Mouse (Mus musculus) forebrain, embryonic 16.5 days (tissue): Measurements from ENCODE around the gene Tldc1. TPM values are rescaled to one million over a fixed set of nuclear protein-coding genes. Genes with fewer than 3 reads are reported as not detected.

ENCODE experiments used
- ATAC-seq: fragments of 200-750 bp; cut with Nextera tagmentation; 2 replicates; pipeline ENCODE4 v1.8.0; 2017; ENCODE audit warnings: mild to moderate bottlenecking, moderate library complexity
- H3K27ac ChIP-seq: fragments of 300-500 bp; sonication (generic); 2 replicates; pipeline ENCODE4 v1.5.1; 2014; ENCODE audit warnings: low read length, control low read depth
- H3K27me3 ChIP-seq: fragments of 300-500 bp; sonication (generic); replicated peaks from 2 replicates; pipeline ENCODE4 v1.6.1; 2014; ENCODE audit warnings: low read length; ENCODE audit not compliant: control insufficient read depth, insufficient read depth
- H3K36me3 ChIP-seq: fragments of 300-500 bp; sonication (generic); 2 replicates; pipeline ENCODE4 v1.6.1; 2014; ENCODE audit not compliant: control insufficient read depth, insufficient read depth
- H3K4me1 ChIP-seq: fragments of 300-500 bp; sonication (generic); replicated peaks from 2 replicates; pipeline ENCODE4 v1.6.1; 2014; ENCODE audit warnings: low read length; ENCODE audit not compliant: control insufficient read depth, insufficient read depth
- H3K4me2 ChIP-seq: fragments of 300-500 bp; sonication (generic); 2 replicates; pipeline ENCODE4 v1.6.1; 2014; ENCODE audit warnings: mild to moderate bottlenecking, low read length, control low read depth
- H3K4me3 ChIP-seq: fragments of 300-500 bp; sonication (generic); replicated peaks from 2 replicates; pipeline ENCODE4 v1.5.1; 2014; ENCODE audit warnings: mild to moderate bottlenecking, low read length, control low read depth
- H3K9ac ChIP-seq: fragments of 300-500 bp; sonication (generic); replicated peaks from 2 replicates; pipeline ENCODE4 v1.6.1; 2014; ENCODE audit warnings: low read depth, low read length, control low read depth
- H3K9me3 ChIP-seq: fragments of 300-500 bp; sonication (generic); 2 replicates; pipeline ENCODE4 v1.6.1; 2016; ENCODE audit warnings: low read length; ENCODE audit not compliant: control insufficient read depth
- WGBS: fragments of 180-500 bp; shearing (Covaris S2); extraction: QIAGEN DNeasy Blood & Tissue Kit; methylation state at CpG from one replicate; pipeline ENCODE4 v1.1.7; 2014; 5-methylcytosine and 5-hydroxymethylcytosine counted together
- polyA plus RNA-seq: library from polyadenylated mRNA; unstranded; fragments of >200 nt; fragmentation: Nextera tagmentation; extraction: Ambion mirVana; gene quantifications from 2 replicates; pipeline ENCODE4 v1.2.1, GENCODE M21; 2015

Gene Tldc1
- polyA plus RNA-seq, 1 experiment from 2014 or later, result 16.1 TPM

DNA sequence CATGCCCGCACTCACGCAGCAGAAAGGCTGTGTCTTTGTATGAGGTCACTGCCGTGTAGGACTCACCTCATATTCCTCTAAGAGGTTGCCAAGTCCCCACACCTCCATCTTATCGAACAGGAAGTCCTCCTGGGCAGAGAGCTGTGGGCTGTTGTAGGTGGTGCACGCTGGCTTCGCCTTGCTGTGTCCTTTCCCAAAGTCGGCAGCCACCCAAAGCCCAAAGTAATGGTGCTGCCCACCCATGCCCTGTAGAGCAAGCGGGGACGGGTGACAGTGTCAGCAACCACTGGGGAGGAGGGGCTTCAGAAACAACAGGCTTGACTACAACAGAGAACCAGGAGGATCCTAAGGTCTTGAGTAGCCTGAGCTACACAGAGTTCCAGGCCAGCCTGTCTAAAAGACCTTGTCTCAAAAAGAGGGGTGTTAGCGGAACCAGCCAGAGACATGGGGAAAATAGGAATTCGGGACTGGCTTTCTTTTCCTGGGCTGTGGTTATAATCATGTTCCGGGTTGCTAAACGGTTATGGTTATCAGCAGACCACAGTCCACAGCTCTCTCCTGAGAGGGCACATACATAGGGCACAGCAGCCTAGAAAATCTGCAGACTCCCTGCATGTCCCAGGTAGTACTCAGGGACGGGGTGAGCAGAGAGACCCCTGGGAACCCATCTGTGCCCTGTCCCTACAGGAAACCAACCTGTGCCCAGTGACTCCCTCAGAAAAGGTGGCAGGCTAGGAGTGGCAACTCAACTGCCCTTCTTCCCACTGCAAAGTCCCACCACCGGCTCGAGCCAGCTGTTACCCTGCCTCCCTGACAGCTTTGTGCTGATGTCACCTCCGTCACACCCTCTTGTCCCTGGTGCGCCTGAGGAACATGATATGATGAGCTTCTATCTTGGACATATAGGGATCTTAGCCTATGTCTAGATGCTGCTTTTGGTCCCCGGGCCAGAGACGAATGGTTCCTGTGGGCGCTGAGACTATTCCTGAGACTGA, 15.7 kb downstream of the Tldc1 start:
- WGBS, result 89% methylated on average over 21 of the region's 21 CpGs
- Histone ChIP-seq H3K27me3 (no peaks in the 10 kb centered on the region), H3K4me1 (no peaks in the 10 kb centered on the region), H3K27ac (no peak overlapping the region), H3K4me2 (no peak overlapping the region), H3K4me3 (no peak overlapping the region), H3K36me3 (peaks cover 3% of the 10 kb centered on the region; the same call in 1 of the 2 replicates), H3K9me3 (no peaks in the 10 kb centered on the region), H3K9ac (no peak overlapping the region)
- no peak for ATAC-seq

DNA sequence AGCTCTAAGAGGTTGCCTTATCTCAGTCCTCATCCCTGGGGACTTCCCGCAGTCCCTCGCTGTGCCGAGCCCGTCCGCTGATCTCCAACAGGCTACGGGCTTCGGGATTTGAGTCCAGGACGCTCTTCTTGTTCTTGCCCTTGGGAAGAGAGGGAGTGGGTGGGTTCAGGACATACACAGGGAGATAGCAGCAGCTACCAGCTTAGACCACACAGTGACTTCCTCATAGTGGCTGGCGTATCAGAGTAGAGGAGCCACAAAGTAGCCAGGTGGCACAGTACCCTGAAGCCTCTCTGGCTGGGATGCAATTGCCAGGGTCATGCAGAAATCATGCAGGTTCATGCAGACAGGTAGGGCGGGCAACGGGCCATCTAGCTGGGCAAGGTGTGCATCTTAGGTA, 16.5 kb downstream of the Tldc1 start:
- 92% methylated on average over 11 of the region's 11 CpGs for WGBS

DNA sequence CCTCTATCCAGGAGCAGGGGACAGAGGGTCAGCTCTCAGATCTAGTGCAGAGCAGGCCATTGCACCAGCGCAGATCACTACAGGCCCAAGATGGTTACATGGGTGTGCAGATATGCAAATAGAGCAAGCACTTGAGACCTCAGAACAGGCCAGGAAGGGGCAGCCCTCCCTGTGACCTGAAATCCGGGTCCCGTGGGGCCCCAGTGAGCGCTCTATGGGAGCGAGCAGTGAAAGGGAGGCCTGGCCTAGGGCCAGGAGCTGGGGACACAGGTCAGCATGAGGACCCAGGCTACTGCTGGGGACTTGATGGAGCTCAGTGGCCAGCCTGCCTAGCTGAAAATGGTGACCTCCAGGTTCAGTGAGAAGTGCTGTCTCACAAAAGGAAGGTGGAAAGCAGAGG, 21.7 kb downstream of the Tldc1 start:
- peaks cover 10% of the 10 kb centered on the region for H3K4me1 ChIP-seq
- H3K9me3 ChIP-seq, result no peaks in the 10 kb centered on the region
- 57% methylated on average over 5 of the region's 5 CpGs for WGBS
- ATAC-seq, result no peak
- H3K9ac ChIP-seq, result no peak overlapping the region
- no peak overlapping the region for H3K27ac ChIP-seq
- no peaks in the 10 kb centered on the region for H3K27me3 ChIP-seq
- no peaks in the 10 kb centered on the region for H3K36me3 ChIP-seq
- no peak overlapping the region for H3K4me3 ChIP-seq
- no peak overlapping the region for H3K4me2 ChIP-seq

More for the DNA sequence above, 16.5 kb downstream of the Tldc1 start:
- Histone ChIP-seq H3K4me1 (no peaks in the 10 kb centered on the region), H3K27ac (no peak overlapping the region), H3K9ac (no peak overlapping the region), H3K9me3 (no peaks in the 10 kb centered on the region), H3K27me3 (no peaks in the 10 kb centered on the region), H3K4me3 (no peak overlapping the region), H3K4me2 (no peak overlapping the region), H3K36me3 (peaks cover 3% of the 10 kb centered on the region; the same call in 1 of the 2 replicates)
- ATAC-seq, result no peak

DNA sequence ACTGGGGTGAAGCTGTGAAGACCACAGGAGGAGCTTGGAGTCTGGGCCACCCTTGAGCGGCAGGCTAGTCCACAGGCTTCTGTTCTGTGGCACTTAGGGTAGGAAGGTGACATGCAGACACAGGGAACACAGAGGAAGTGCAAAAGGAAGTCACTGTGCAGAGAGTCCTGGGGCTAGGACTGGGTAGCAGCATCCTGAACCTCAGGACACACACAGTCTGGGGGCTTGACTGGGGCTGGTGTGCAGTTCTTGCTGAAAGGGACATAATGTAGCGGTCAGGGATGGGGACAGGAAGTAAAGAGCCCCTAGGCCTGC, 22.1 kb downstream of the Tldc1 start:
- no peak for ATAC-seq
- Histone ChIP-seq H3K4me3 (no peak overlapping the region), H3K36me3 (no peaks in the 10 kb centered on the region), H3K27me3 (no peaks in the 10 kb centered on the region), H3K9ac (no peak overlapping the region), H3K4me1 (peaks cover 10% of the 10 kb centered on the region), H3K27ac (no peak overlapping the region), H3K4me2 (no peak overlapping the region), H3K9me3 (no peaks in the 10 kb centered on the region)
- WGBS, result 57% methylated on average over 2 of the region's 2 CpGs

DNA sequence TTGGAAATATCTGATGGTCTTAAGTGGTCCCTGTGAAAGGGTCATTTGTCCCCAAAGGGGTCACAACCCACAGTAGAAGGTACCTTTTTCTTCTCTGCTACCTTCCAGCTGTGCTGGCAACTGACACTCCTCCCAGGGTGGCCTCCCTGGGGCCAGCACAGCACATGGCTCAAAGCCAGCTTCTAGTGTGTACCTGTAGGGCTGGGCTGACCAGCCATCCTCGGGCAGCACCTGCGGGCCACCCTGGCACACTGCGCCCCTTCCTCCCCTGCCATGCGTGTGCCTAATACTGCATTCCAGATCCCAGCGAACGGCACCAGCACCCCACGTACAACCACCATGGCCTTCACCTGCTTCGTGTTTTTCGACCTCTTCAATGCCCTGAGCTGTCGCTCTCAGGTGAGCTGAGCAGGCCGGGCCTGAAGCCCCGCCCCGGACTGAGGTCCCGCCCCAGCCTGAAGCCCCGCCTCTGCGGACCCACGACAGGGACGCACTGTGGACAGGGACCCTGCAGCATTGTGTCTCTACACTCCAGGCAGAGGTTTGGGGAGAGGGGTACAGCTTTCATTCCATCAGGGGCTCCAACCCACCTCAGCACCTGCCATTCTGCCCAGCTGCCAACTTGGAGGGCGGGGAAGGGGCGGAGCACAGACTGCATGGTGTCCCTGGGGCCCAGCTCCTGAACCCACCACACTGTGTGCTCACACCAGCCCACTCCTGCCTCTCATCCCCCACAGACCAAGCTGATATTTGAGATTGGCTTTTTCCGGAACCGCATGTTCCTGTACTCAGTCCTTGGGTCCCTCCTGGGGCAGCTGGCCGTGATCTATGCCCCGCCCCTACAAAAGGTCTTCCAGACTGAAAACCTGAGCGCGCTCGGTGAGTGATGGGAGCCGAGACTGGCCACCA, 22.7 kb downstream of the Tldc1 start:
- Histone ChIP-seq H3K9me3 (no peaks in the 10 kb centered on the region), H3K4me3 (peak overlapping the region; percentile 22), H3K27ac (no peak overlapping the region), H3K9ac (no peak overlapping the region), H3K4me1 (peaks cover 10% of the 10 kb centered on the region), H3K36me3 (no peaks in the 10 kb centered on the region), H3K27me3 (no peaks in the 10 kb centered on the region), H3K4me2 (peak overlapping the region; percentile 40)
- WGBS, result 18% methylated on average over 28 of the region's 28 CpGs
- ATAC-seq, result no peak

DNA sequence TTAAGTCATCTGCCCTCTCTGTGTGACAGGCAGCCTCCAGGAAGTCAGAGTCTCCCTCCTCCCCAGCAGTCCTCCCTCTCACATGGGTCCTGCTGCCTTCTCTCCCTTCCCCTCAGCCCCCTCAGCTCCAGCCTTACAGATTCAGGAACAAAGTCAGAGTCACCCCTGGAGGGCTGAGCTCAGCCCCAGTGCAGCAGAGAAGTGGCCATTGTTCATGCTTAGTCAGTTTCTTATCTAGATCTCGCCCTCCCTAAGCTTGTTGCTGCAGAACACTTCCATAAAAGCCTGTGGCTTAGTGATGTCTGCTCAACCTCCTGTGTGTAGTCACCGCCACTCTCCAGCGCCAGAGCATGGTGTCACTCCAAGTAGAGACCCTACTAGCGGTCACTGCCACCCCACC, 33.6 kb downstream of the Tldc1 start:
- Histone ChIP-seq H3K9me3 (no peaks in the 10 kb centered on the region), H3K4me2 (no peak overlapping the region), H3K36me3 (no peaks in the 10 kb centered on the region), H3K4me1 (no peaks in the 10 kb centered on the region), H3K9ac (no peak overlapping the region), H3K4me3 (no peak overlapping the region), H3K27me3 (no peaks in the 10 kb centered on the region), H3K27ac (no peak overlapping the region)
- ATAC-seq, result no peak
- WGBS, result 91% methylated on average over 4 of the region's 4 CpGs

DNA sequence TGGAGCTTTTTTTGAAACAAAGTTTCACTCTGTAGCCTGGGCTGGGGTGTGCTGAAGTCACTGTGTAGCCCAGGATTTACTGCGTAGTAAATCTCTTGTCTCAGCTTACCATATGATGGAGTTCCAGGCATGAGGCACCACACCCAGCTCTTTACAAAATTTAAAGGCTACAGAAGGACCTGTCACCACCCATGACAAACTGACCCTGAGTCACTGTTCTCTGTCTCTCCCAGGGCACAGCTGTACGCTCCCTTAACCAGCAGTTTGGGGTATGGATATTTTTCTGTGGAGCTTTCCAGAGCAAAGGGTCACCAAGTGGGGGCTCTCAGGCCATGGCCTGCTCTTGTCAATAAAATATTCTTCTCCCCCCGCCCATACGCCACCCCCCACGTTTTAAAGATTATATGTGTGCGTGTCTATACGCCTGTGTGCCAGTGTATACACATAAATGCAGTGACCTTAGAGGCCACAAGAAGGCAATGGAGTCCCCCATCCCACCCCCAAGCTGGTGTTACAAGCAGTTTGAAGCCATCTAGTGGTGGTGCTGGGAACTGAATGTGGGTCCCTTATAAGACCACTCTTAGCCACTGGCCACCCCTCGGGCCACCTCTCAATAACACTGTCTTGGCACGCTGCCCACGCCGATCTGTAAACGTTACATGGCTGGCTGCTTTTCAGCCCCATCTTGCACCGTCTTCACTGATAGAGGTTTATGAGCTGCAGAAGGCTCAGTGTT, 34.8 kb downstream of the Tldc1 start:
- H3K4me2 ChIP-seq, result no peak overlapping the region
- H3K36me3 ChIP-seq, result no peaks in the 10 kb centered on the region
- H3K27ac ChIP-seq, result no peak overlapping the region
- H3K9me3 ChIP-seq, result no peaks in the 10 kb centered on the region
- H3K4me3 ChIP-seq, result no peak overlapping the region
- 46% methylated on average over 13 of the region's 13 CpGs for WGBS
- no peak overlapping the region for H3K9ac ChIP-seq
- ATAC-seq, result no peak
- H3K4me1 ChIP-seq, result no peaks in the 10 kb centered on the region
- H3K27me3 ChIP-seq, result no peaks in the 10 kb centered on the region

DNA sequence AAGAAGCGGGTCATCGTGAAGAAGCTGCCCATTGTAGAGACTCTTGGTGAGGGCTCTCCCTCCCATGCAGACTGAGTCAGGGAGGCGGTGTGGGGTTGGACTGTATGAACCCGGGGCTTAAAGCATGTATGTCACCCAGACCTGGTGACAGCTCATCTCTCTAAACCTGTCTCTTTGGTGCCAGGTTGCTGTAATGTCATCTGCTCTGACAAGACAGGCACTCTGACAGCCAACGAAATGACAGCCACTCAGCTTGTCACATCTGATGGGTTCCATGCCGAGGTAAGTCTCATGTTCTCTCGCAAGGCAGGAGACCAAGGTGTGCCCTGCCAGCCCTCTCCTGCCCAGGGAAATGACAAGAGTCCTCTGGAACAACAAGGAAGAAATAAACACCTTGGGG, 35.8 kb downstream of the Tldc1 start:
- no peak overlapping the region for H3K27ac ChIP-seq
- no peaks in the 10 kb centered on the region for H3K4me1 ChIP-seq
- H3K27me3 ChIP-seq, result no peaks in the 10 kb centered on the region
- H3K4me3 ChIP-seq, result no peak overlapping the region
- no peak overlapping the region for H3K9ac ChIP-seq
- H3K36me3 ChIP-seq, result no peaks in the 10 kb centered on the region
- no peak overlapping the region for H3K4me2 ChIP-seq
- ATAC-seq, result no peak
- 85% methylated on average over 7 of the region's 7 CpGs for WGBS
- H3K9me3 ChIP-seq, result no peaks in the 10 kb centered on the region

DNA sequence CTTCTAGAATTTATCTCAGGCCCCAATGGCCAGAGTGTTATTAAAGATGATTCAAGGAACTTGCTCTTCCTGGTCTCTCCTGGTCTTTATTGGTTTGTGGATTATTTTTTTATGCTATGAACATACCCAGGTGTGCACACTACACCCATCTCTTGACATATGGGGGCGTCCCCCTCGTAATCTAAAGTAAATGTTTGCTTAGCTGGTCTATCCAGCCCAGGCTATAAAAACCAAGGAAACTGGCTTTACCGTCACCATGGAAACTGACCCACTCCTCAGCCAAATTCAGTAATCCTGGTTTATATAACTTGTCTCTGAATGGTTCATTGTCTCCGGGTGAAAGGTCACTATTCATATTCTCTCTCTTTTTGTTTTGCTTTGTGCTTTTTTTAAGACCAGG, 37.6 kb downstream of the Tldc1 start:
- H3K4me2 ChIP-seq, result no peak overlapping the region
- H3K9me3 ChIP-seq, result no peaks in the 10 kb centered on the region
- H3K27me3 ChIP-seq, result no peaks in the 10 kb centered on the region
- H3K27ac ChIP-seq, result no peak overlapping the region
- 67% methylated on average over 4 of the region's 4 CpGs for WGBS
- no peaks in the 10 kb centered on the region for H3K4me1 ChIP-seq
- H3K4me3 ChIP-seq, result no peak overlapping the region
- no peaks in the 10 kb centered on the region for H3K36me3 ChIP-seq
- no peak for ATAC-seq
- no peak overlapping the region for H3K9ac ChIP-seq
